Mouse (Mus musculus): ENCODE results near the gene Gorasp1. TPM values are rescaled to one million over a fixed set of nuclear protein-coding genes. Genes with fewer than 3 reads are reported as not detected.

The Gorasp1 gene
- total RNA-seq, 1 experiment = 16.8 TPM

DNA sequence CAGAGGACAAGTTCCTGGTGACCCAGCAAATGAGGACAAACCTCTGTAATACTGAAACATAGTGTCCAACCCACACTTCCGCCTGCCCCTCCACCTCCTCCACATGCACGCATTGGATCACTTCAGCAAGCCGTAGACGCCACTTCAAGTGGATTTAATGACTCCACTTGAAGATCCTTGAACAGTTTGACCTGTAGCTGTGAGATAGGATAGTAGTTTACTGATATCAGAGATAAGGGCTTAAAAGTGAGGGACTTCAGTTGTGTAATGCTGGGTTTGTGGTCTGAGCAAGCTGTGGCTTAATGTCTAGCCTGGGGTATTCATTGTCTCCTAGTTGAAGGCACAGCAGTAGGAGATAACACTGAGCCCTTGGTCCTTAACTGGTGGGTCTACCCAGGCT lies 13.9 kb downstream of the Gorasp1 start:
- no peak overlapping the region for H3K27ac ChIP-seq (ENCODE audit: insufficient read depth, low read depth, low read length, poor library complexity, severe bottlenecking)
- no peak for TF ChIP-seq ZNF384 (IDR thresholded peaks at IDR 0.05; ENCODE audit: low read depth, low read length)
- TF ChIP-seq CHD2 (IDR thresholded peaks at IDR 0.05; ENCODE audit: low read depth, low read length) = no peak
- no peak for TF ChIP-seq HCFC1 (IDR thresholded peaks at IDR 0.05; ENCODE audit: borderline replicate concordance, insufficient read depth, low read length)
- TF ChIP-seq ZC3H11A (IDR thresholded peaks at IDR 0.05; ENCODE audit: borderline replicate concordance, low read depth, low read length) = no peak
- no peak for TF ChIP-seq MAFK (IDR thresholded peaks at IDR 0.05; ENCODE audit: insufficient read depth, low read depth, low read length)
- no peak overlapping the region for H3K9ac ChIP-seq (ENCODE audit: insufficient read depth, low read depth, low read length, poor library complexity, severe bottlenecking)
- no peak for DNase-seq (ENCODE audit: low read depth, low spot score)
- H3K36me3 ChIP-seq (ENCODE audit: control insufficient read depth, insufficient read depth, low read length, poor library complexity, severe bottlenecking) = peaks cover 60% of the 10 kb centered on the region
- no peaks in the 10 kb centered on the region for H3K9me3 ChIP-seq (ENCODE audit: control insufficient read depth, insufficient read depth, low read depth, low read length)
- H3K4me1 ChIP-seq (ENCODE audit: control insufficient read depth in 2 of 2, insufficient read depth in 2 of 2, low read length in 2 of 2, poor library complexity in 1 of 2) = no peaks in the 10 kb centered on the region
- in situ Hi-C loops (cut with MboI; ENCODE audit: low sequenced_read_pairs in 2 of 2, unreplicated experiment in 2 of 2) = no loop called here
- H3K4me3 ChIP-seq (ENCODE audit: insufficient read depth in 1 of 2, low read depth in 1 of 2, low read length in 2 of 2, poor library complexity in 1 of 2, severe bottlenecking in 1 of 2) = no peak overlapping the region

DNA sequence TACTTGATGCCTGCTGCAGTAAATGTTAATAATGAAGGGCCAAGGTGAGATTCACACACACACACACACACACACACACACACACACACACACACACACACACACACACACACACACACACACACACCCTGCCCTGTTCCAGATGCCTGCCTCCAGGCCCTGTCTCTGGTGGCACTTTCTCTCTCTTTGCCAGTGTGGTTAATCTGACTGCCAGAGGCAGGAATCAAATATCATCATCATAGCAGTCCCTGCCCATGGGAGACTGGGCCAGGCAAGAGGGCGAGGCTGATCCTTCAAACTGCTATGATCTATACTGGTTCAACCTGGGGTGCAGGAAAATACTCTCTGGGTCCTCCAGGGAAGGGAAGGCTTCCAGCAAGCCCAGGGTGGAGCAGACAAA lies 17.5 kb downstream of the Gorasp1 start:
- H3K27ac ChIP-seq (ENCODE audit: insufficient read depth, low read depth, low read length, poor library complexity, severe bottlenecking) = no peak overlapping the region
- no peak for TF ChIP-seq MAFK (IDR thresholded peaks at IDR 0.05; ENCODE audit: insufficient read depth, low read depth, low read length)
- no peak for TF ChIP-seq ZC3H11A (IDR thresholded peaks at IDR 0.05; ENCODE audit: borderline replicate concordance, low read depth, low read length)
- no peak for TF ChIP-seq HCFC1 (IDR thresholded peaks at IDR 0.05; ENCODE audit: borderline replicate concordance, insufficient read depth, low read length)
- H3K36me3 ChIP-seq (ENCODE audit: control insufficient read depth, insufficient read depth, low read length, poor library complexity, severe bottlenecking) = peaks cover 48% of the 10 kb centered on the region
- H3K9ac ChIP-seq (ENCODE audit: insufficient read depth, low read depth, low read length, poor library complexity, severe bottlenecking) = no peak overlapping the region
- H3K9me3 ChIP-seq (ENCODE audit: control insufficient read depth, insufficient read depth, low read depth, low read length) = no peaks in the 10 kb centered on the region
- H3K4me1 ChIP-seq (ENCODE audit: control insufficient read depth in 2 of 2, insufficient read depth in 2 of 2, low read length in 2 of 2, poor library complexity in 1 of 2) = no peaks in the 10 kb centered on the region
- in situ Hi-C loops (cut with MboI; ENCODE audit: low sequenced_read_pairs in 2 of 2, unreplicated experiment in 2 of 2) = no loop called here
- DNase-seq (ENCODE audit: low read depth, low spot score) = no peak
- H3K4me3 ChIP-seq (ENCODE audit: insufficient read depth in 1 of 2, low read depth in 1 of 2, low read length in 2 of 2, poor library complexity in 1 of 2, severe bottlenecking in 1 of 2) = no peak overlapping the region

DNA sequence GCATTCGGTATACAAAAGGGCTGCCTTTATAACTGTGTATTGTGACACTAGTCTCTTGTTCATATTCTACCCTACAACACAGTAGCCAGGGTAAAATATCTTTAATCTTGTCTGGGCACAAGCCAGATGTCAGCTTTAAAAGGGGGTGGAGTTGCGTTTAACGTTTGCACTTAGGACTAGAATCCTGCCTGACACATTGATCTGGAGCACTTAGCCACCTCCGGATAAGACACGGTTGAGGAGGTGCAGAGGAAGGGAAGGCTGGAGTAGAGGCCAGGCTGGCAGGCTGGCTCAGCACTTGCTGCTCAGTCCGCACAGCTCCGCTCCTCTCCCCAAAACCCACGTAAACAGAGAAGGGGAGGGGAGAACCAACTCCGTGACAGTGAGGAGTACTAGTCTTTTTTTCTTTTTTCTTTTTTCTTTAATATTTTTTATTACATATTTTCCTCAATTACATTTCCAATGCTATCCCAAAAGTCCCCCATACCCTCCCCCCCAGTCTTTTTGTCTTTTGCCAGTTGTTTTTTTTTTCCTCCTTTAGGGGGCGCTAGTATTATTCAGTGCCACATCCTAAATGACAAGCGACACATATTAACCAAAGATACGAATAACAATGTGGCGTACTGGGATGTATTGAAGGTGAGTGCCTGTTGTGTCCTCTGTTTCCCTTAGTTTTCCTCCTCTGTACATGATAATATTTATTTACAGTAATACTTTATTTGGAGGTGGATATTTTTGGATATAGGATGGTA lies 24.1 kb downstream of the Gorasp1 start:
- H3K9ac ChIP-seq (ENCODE audit: insufficient read depth, low read depth, low read length, poor library complexity, severe bottlenecking) = no peak overlapping the region
- no peak for TF ChIP-seq HCFC1 (IDR thresholded peaks at IDR 0.05; ENCODE audit: borderline replicate concordance, insufficient read depth, low read length)
- TF ChIP-seq MAFK (IDR thresholded peaks at IDR 0.05; ENCODE audit: insufficient read depth, low read depth, low read length) = no peak
- no peak for TF ChIP-seq ZC3H11A (IDR thresholded peaks at IDR 0.05; ENCODE audit: borderline replicate concordance, low read depth, low read length)
- no peak for TF ChIP-seq ZNF384 (IDR thresholded peaks at IDR 0.05; ENCODE audit: low read depth, low read length)
- TF ChIP-seq CHD2 (IDR thresholded peaks at IDR 0.05; ENCODE audit: low read depth, low read length) = no peak
- H3K4me1 ChIP-seq (ENCODE audit: control insufficient read depth in 2 of 2, insufficient read depth in 2 of 2, low read length in 2 of 2, poor library complexity in 1 of 2) = no peaks in the 10 kb centered on the region
- H3K9me3 ChIP-seq (ENCODE audit: control insufficient read depth, insufficient read depth, low read depth, low read length) = no peaks in the 10 kb centered on the region
- H3K4me3 ChIP-seq (ENCODE audit: insufficient read depth in 1 of 2, low read depth in 1 of 2, low read length in 2 of 2, poor library complexity in 1 of 2, severe bottlenecking in 1 of 2) = no peak overlapping the region
- H3K27ac ChIP-seq (ENCODE audit: insufficient read depth, low read depth, low read length, poor library complexity, severe bottlenecking) = no peak overlapping the region
- peaks cover 50% of the 10 kb centered on the region for H3K36me3 ChIP-seq (ENCODE audit: control insufficient read depth, insufficient read depth, low read length, poor library complexity, severe bottlenecking)
- in situ Hi-C loops (cut with MboI; ENCODE audit: low sequenced_read_pairs in 2 of 2, unreplicated experiment in 2 of 2) = no loop called here
- DNase-seq (ENCODE audit: low read depth, low spot score) = no peak

DNA sequence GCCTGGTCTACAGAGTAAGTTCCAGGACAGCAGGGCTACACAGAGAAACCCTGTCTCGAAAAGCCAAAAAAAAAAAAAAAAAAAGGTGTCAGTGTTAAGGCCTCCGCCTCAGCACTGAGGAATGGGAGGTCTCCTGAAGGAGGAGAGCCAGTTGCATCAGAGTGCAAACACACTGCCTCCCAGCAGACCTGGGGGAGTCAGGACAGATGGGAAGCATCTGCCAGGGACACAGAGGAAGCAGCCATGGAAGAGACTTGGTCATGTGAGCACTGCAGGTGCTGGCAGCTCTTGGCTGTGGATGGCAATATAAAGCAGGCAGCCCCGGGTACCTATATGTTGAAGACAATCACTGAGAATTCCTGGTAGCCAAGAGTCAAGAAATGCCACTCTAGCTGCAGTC lies 27.4 kb downstream of the Gorasp1 start:
- Histone ChIP-seq H3K9me3 (ENCODE audit: control insufficient read depth, insufficient read depth, low read depth, low read length) (no peaks in the 10 kb centered on the region), H3K27ac (ENCODE audit: insufficient read depth, low read depth, low read length, poor library complexity, severe bottlenecking) (no peak overlapping the region), H3K4me1 (ENCODE audit: control insufficient read depth in 2 of 2, insufficient read depth in 2 of 2, low read length in 2 of 2, poor library complexity in 1 of 2) (no peaks in the 10 kb centered on the region), H3K4me3 (ENCODE audit: insufficient read depth in 1 of 2, low read depth in 1 of 2, low read length in 2 of 2, poor library complexity in 1 of 2, severe bottlenecking in 1 of 2) (no peak overlapping the region), H3K9ac (ENCODE audit: insufficient read depth, low read depth, low read length, poor library complexity, severe bottlenecking) (no peak overlapping the region), H3K36me3 (ENCODE audit: control insufficient read depth, insufficient read depth, low read length, poor library complexity, severe bottlenecking) (peaks cover 53% of the 10 kb centered on the region)
- in situ Hi-C loops (cut with MboI; ENCODE audit: low sequenced_read_pairs in 2 of 2, unreplicated experiment in 2 of 2) = no loop called here
- no peak for DNase-seq (ENCODE audit: low read depth, low spot score)
- no peak for TF ChIP-seq ZC3H11A (IDR thresholded peaks at IDR 0.05; ENCODE audit: borderline replicate concordance, low read depth, low read length)
- no peak for TF ChIP-seq ZNF384 (IDR thresholded peaks at IDR 0.05; ENCODE audit: low read depth, low read length)
- no peak for TF ChIP-seq HCFC1 (IDR thresholded peaks at IDR 0.05; ENCODE audit: borderline replicate concordance, insufficient read depth, low read length)
- no peak for TF ChIP-seq CHD2 (IDR thresholded peaks at IDR 0.05; ENCODE audit: low read depth, low read length)

DNA sequence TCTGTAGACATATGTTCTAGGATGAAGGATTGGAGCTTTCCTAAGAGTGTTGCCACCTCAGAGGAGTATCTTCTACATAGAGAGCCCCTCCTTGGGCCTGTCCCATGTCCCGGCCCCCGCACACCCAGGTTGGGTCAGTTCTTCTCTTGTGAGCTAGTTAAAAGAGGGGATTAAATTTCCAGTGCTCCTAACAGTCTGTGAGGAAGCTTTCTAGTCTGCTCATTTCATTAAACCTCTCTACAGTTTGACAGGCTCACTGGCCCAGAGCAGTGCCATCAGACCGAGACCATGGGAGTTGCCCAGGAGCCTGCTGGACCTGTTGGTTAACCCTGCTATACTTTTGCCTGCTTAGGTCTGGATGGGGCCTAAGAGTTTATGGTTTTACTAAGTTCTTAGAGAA lies 28.7 kb downstream of the Gorasp1 start:
- H3K36me3 ChIP-seq (ENCODE audit: control insufficient read depth, insufficient read depth, low read length, poor library complexity, severe bottlenecking) = peaks cover 47% of the 10 kb centered on the region

More for the DNA sequence above, 28.7 kb downstream of the Gorasp1 start:
- TF ChIP-seq ZC3H11A (IDR thresholded peaks at IDR 0.05; ENCODE audit: borderline replicate concordance, low read depth, low read length) = no peak
- TF ChIP-seq ZNF384 (IDR thresholded peaks at IDR 0.05; ENCODE audit: low read depth, low read length) = no peak
- TF ChIP-seq CHD2 (IDR thresholded peaks at IDR 0.05; ENCODE audit: low read depth, low read length) = no peak
- DNase-seq (ENCODE audit: low read depth, low spot score) = no peak
- Histone ChIP-seq H3K9me3 (ENCODE audit: control insufficient read depth, insufficient read depth, low read depth, low read length) (no peaks in the 10 kb centered on the region), H3K4me3 (ENCODE audit: insufficient read depth in 1 of 2, low read depth in 1 of 2, low read length in 2 of 2, poor library complexity in 1 of 2, severe bottlenecking in 1 of 2) (no peak overlapping the region), H3K9ac (ENCODE audit: insufficient read depth, low read depth, low read length, poor library complexity, severe bottlenecking) (no peak overlapping the region), H3K4me1 (ENCODE audit: control insufficient read depth in 2 of 2, insufficient read depth in 2 of 2, low read length in 2 of 2, poor library complexity in 1 of 2) (no peaks in the 10 kb centered on the region), H3K27ac (ENCODE audit: insufficient read depth, low read depth, low read length, poor library complexity, severe bottlenecking) (no peak overlapping the region)
- in situ Hi-C loops (cut with MboI; ENCODE audit: low sequenced_read_pairs in 2 of 2, unreplicated experiment in 2 of 2) = no loop called here
